Mouse (Mus musculus): ENCODE measurements around the gene Adgrg6.

The Adgrg6 gene

DNA sequence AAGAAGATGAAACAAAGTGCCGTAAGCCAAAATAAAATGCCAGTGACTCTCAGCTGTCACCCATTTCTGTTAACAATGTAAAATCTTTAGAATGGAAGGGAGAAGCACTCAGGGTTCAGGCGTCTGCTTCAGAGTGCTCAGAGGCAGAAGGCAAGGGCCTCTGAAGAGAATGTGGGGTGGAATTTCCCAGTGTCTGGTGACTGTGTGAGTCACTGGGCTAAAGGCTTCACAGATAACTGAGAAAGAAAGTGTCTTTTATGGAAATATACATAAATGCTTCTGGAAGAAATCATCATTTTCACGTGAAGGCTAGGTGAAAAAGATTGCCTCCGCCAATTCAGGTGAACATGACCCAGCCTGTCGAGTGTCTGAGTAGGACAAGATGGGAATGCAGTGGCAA lies 159.9 kb downstream of the Adgrg6 start:
- no peak for DNase-seq (ENCODE audit: low spot score)

DNA sequence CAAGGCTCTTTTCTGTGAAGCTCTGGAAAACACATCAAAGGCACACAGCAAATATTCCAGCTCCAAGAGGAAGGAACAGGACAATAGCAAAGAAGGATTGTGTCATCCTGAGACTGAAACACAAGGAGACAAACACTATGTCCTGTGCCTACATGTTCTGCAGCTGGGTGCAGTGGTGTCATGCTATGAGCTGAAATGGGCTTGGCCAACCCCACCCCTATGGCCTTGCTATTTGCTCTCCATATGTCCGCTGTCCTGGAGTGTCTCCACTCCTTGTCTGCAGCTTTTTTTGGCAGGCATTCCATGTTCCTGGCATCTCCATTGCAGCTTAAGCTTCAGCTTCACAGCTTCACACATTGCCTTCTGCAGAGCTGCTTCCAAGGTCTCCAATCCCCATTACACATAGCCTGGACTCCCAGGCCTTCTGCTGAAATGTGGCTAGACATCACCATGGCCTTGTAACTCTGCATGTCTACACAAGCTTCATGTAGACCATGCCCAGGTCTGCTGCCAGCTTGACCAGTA lies 180.3 kb downstream of the Adgrg6 start:
- no peak for DNase-seq (ENCODE audit: low spot score)

DNA sequence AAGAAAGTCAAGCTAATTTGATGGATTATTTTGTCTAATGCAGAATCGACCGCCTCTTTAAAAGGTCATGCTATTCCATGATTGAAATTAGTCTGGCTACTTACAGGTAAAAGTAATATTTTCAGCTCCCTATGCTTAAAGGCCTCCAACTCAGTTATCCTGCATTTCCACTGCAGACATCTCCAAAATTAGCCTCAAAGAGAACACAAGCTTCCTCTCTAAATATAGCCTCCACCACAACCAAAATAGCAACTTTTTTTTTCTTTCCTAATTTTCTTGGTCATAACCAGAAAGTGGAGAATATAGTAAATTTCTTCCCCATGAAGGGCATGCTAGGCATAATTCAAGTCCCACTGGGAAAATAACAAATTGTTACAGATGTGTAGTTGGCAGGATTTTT lies 182.2 kb downstream of the Adgrg6 start:
- no peak for DNase-seq (ENCODE audit: low spot score)

DNA sequence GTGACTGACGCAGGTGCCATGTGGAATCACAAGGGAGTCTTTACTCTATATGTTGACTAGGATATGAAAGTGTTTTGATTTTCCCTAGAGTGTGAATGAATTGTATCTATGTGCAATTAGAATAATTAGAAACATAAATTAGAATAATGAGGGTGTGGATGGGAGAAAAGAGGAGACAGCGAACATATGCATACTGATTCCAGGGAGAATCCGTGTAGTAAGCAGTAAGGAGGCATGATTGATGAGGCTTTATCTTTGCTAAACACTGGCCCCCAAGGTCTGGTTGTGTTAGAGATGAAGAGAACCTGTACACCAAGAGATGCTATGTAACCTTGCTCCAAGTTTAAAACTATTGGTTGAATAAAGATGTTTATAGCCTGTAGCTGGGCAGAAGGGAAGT lies 187.2 kb downstream of the Adgrg6 start:
- no peak for DNase-seq (ENCODE audit: low spot score)

All from ovary, postnatal 14 days (tissue).